In the genomic region with DNA sequence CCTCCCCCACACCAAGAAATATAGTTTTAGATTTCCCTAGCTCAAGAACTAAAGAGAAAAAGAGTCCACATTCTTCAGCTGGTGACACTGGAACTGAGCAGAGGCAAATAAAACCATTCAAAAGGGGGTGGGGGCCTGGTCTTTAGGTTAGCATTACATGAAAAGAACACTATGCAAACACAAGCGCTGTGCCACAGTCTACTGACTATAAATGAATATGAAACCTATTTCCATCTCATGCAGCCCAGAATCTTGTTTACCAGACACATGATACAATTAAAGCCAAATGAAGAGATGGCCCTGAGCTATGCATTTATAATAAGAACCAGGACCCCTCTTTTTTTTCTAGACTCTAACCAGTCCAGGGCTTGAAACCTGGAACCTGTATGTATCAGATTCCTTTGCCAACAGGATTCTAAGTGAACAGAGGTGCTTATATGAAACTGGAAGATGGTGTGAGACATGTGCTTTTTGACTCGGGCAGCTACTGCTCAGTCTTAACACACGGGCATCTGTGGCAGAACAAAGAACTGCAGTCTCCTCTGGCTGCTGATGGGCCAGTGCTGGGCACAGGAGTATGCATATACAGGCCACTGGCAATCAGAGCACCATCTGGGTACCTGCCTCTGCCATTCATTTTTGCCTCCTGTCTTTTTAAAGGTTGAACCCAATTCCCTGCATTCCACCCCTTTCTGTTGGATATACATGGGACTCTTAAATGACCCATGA, we compare ENCODE assay signal across 30 mouse cellular contexts.
DNase-seq lines count a peak whose midpoint lies in the region; ATAC-seq lines count a peak whose summit lies in the region.
"Had no signal": no experiment of that assay in that cellular context is flagged by ENCODE, and none has a peak within 500 bp of the region (broad histone marks: within the 10 kb centered on the region; RNA-seq: fewer than 3 reads in every experiment).

No protein-coding gene starts in this region.

- 0 out of 2 replicates have a peak, but pooled peaks have one; percentile 56 for ATAC-seq in hindbrain, embryonic 15.5 days (ENCODE audit: low FRiP score, low read depth)
- ATAC-seq in common myeloid progenitor, adult 5-6 weeks (replicated peaks; ENCODE audit: low read depth, poor library complexity, severe bottlenecking) = 0 out of 2 replicates have a peak, but pooled peaks have one; percentile 25
- ATAC-seq in embryonic facial prominence, embryonic 11.5 days (replicated peaks; ENCODE audit: insufficient number of reproducible peaks, low FRiP score, low TSS enrichment, low read depth) = no peak; the same call in 1 of the 2 replicates
- peak; percentile 64; the same call in 1 of the 2 replicates for ATAC-seq in forebrain, embryonic 15.5 days (replicated peaks)
- ATAC-seq: CD4-positive, CD25-positive, alpha-beta regulatory T cell, adult 4 months; midbrain, embryonic 16.5 days had no signal

- no peaks in the 10 kb centered on the region for H3K9me3 ChIP-seq in hindbrain, embryonic 15.5 days
- no peaks in the 10 kb centered on the region for H3K9me3 ChIP-seq in hindbrain, embryonic 10.5 days
- no peaks in the 10 kb centered on the region for H3K9me3 ChIP-seq in embryonic facial prominence, embryonic 11.5 days (replicated peaks; ENCODE audit: control insufficient read depth, low read length)
- H3K9me3 ChIP-seq in forebrain, embryonic 15.5 days = no peaks in the 10 kb centered on the region
- H3K9me3 ChIP-seq: limb, embryonic 12.5 days; liver, embryonic 15.5 days; lung, embryonic 15.5 days; neural tube, embryonic 12.5 days had no signal

- no peaks in the 10 kb centered on the region for H3K36me3 ChIP-seq in hindbrain, embryonic 15.5 days
- peaks cover 15% of the 10 kb centered on the region for H3K36me3 ChIP-seq in hindbrain, embryonic 10.5 days
- no peaks in the 10 kb centered on the region for H3K36me3 ChIP-seq in embryonic facial prominence, embryonic 11.5 days (replicated peaks; ENCODE audit: control insufficient read depth, insufficient read depth, low read depth, low read length)
- H3K36me3 ChIP-seq in forebrain, embryonic 15.5 days = no peaks in the 10 kb centered on the region
- H3K36me3 ChIP-seq: liver, embryonic 15.5 days; lung, embryonic 15.5 days had no signal

- H3K9ac ChIP-seq in hindbrain, embryonic 15.5 days = no peak overlapping the region
- H3K9ac ChIP-seq in embryonic facial prominence, embryonic 11.5 days (replicated peaks; ENCODE audit: low read length) = no peak overlapping the region
- no peak overlapping the region for H3K9ac ChIP-seq in forebrain, embryonic 15.5 days (replicated peaks)
- H3K9ac ChIP-seq: hindbrain, embryonic 14.5 days; limb, embryonic 12.5 days; liver, embryonic 15.5 days; lung, embryonic 15.5 days; neural tube, embryonic 12.5 days had no signal

- H3K27ac ChIP-seq in hindbrain, embryonic 15.5 days (replicated peaks) = no peak overlapping the region; the same call in 1 of the 2 replicates
- H3K27ac ChIP-seq in hindbrain, embryonic 10.5 days = no peak overlapping the region
- H3K27ac ChIP-seq in embryonic facial prominence, embryonic 11.5 days (replicated peaks; ENCODE audit: low read depth, low read length) = no peak overlapping the region
- no peak overlapping the region for H3K27ac ChIP-seq in forebrain, embryonic 15.5 days (replicated peaks)
- H3K27ac ChIP-seq: hindbrain, embryonic 14.5 days; limb, embryonic 12.5 days; liver, embryonic 15.5 days; lung, embryonic 15.5 days; neural tube, embryonic 12.5 days had no signal

- no peaks in the 10 kb centered on the region for H3K4me1 ChIP-seq in hindbrain, embryonic 15.5 days (replicated peaks)
- H3K4me1 ChIP-seq in hindbrain, embryonic 10.5 days (replicated peaks) = no peaks in the 10 kb centered on the region
- H3K4me1 ChIP-seq in embryonic facial prominence, embryonic 11.5 days (ENCODE audit: control insufficient read depth, insufficient read depth, low read length) = no peaks in the 10 kb centered on the region
- H3K4me1 ChIP-seq in forebrain, embryonic 15.5 days = no peaks in the 10 kb centered on the region
- H3K4me1 ChIP-seq: liver, embryonic 15.5 days; lung, embryonic 15.5 days; neural tube, embryonic 12.5 days had no signal

- H3K4me3 ChIP-seq in hindbrain, embryonic 15.5 days = no peak overlapping the region
- H3K4me3 ChIP-seq in hindbrain, embryonic 10.5 days = no peak overlapping the region
- H3K4me3 ChIP-seq in embryonic facial prominence, embryonic 11.5 days (ENCODE audit: low read depth, low read length) = no peak overlapping the region
- H3K4me3 ChIP-seq in forebrain, embryonic 15.5 days = no peak overlapping the region
- H3K4me3 ChIP-seq: erythroblast, embryonic 14.5 days; limb, embryonic 12.5 days; liver, embryonic 15.5 days; lung, embryonic 15.5 days; neural tube, embryonic 12.5 days had no signal

- no peaks in the 10 kb centered on the region for H3K27me3 ChIP-seq in hindbrain, embryonic 15.5 days
- H3K27me3 ChIP-seq in hindbrain, embryonic 10.5 days (ENCODE audit: insufficient read depth, poor library complexity, severe bottlenecking) = no peaks in the 10 kb centered on the region
- no peaks in the 10 kb centered on the region for H3K27me3 ChIP-seq in embryonic facial prominence, embryonic 11.5 days (ENCODE audit: control insufficient read depth, insufficient read depth, low read length)
- H3K27me3 ChIP-seq in forebrain, embryonic 15.5 days = no peaks in the 10 kb centered on the region
- H3K27me3 ChIP-seq: limb, embryonic 12.5 days; liver, embryonic 15.5 days; lung, embryonic 15.5 days; neural tube, embryonic 12.5 days had no signal

- no peak overlapping the region for H3K4me2 ChIP-seq in hindbrain, embryonic 15.5 days
- H3K4me2 ChIP-seq in embryonic facial prominence, embryonic 11.5 days (ENCODE audit: low read depth, low read length) = no peak overlapping the region
- no peak overlapping the region for H3K4me2 ChIP-seq in forebrain, embryonic 15.5 days (replicated peaks)
- H3K4me2 ChIP-seq: heart, embryonic 11.5 days; hindbrain, embryonic 14.5 days; limb, embryonic 12.5 days; liver, embryonic 15.5 days; lung, embryonic 15.5 days; midbrain, embryonic 11.5 days; neural tube, embryonic 12.5 days had no signal

- 66% methylated on average over 3 of the region's 3 CpGs for WGBS in hindbrain, embryonic 15.5 days
- 86% methylated on average over 3 of the region's 3 CpGs for whole genome bisulfite sequencing in hindbrain, embryonic 10.5 days
- WGBS in embryonic facial prominence, embryonic 11.5 days = 50% methylated on average over 3 of the region's 3 CpGs
- WGBS in forebrain, embryonic 15.5 days = 70% methylated on average over 3 of the region's 3 CpGs

- DNase-seq in hindbrain, embryonic 10.5 days (ENCODE audit: low spot score) = no peak
- DNase-seq in embryonic facial prominence, embryonic 11.5 days (ENCODE audit: low spot score) = peak; percentile 57
- DNase-seq in left cerebral cortex, adult 8-10 months (ENCODE audit: low spot score in 2 of 2) = no peak
- DNase-seq in layer of hippocampus, adult 9-11 months = no peak
- DNase-seq: adrenal gland, postnatal 14 days; cerebellum, adult 11 months; cerebellum, adult 9-10 months; cerebellum, postnatal 36 days; gastrocnemius, postnatal 25 days; heart, adult 18-20 months; heart, postnatal 36 days; kidney, adult 18-20 months; kidney, postnatal 4 days; lung, postnatal 36 days; retina, postnatal 1 day; right cerebral cortex, postnatal 14 days; thymus, postnatal 4 days had no signal
